Mouse (Mus musculus) cortical plate, adult 2 months (tissue): ENCODE results near the gene Zgpat.

Experiments
- CTCF ChIP-seq: fragments of 200-500 bp; IDR thresholded peaks from 2 replicates; pipeline ENCODE4 v1.5.1; 2011; ENCODE audit warnings: mild to moderate bottlenecking, control low read depth, low read length; ENCODE audit not compliant: insufficient read depth; ENCODE audit errors: extremely low read depth
- POLR2A ChIP-seq: fragments of 200-500 bp; IDR thresholded peaks from 2 replicates; pipeline ENCODE4 v1.6.1; 2011; ENCODE audit warnings: mild to moderate bottlenecking, low read length, control low read depth; ENCODE audit not compliant: insufficient read depth; ENCODE audit errors: extremely low read depth

GRCm38 (mm10) chr2:181386663-181387210 is 22.0 kb downstream of the Zgpat start:
- TF ChIP-seq CTCF = no peak
- no peak for TF ChIP-seq POLR2A
